Mouse (Mus musculus): ENCODE results near the gene L2hgdh. TPM values are rescaled to one million over a fixed set of nuclear protein-coding genes. Genes with fewer than 3 reads are reported as not detected.
A peak's percentile ranks its signal among the peaks of the same experiment; 100 is the strongest.

L2hgdh gene
- total and polyA plus RNA-seq, 2 experiments from 2014 or later = 10.2 to 12.2 TPM

DNA sequence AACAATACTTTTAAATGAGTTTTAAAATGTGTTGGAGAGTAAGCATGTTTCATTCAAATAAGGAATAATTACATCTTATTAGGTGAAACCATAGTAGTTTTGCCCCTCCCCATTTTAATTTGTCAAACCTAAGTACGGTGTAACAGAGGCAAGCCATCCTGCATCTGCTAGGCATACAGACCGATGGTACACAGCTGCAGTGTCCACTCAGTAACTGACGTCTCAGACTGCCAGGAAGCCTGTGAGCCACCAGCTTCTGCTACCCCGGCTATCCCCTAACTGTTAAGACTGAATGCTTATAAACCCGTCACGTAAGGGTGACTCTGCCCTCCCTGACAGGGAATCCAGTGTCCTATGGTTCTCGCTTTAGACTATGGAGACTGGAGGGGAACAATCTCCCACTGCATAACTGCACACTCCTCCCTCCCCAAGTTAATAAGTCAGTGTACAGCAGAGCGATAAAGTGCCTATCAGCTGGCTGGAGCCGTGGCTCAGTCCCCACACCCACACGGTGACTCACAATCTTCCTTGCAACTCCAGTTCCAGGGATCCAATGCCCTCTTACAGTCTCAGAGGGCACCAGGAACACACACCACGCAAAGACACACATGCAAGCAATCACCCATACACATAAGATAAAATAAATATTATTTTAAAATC lies 19.7 kb downstream of the L2hgdh start:
- Histone ChIP-seq H3K27ac (no peak overlapping the region), H3K4me1 (ENCODE audit: insufficient read depth, low read length) (no peaks in the 10 kb centered on the region), H3K9ac (replicated peaks; ENCODE audit: low read length) (no peak overlapping the region), H3K9me3 (ENCODE audit: low read length) (no peaks in the 10 kb centered on the region), H3K36me3 (ENCODE audit: insufficient read depth, low read length) (no peaks in the 10 kb centered on the region; the same call in 1 of the 2 replicates), H3K27me3 (ENCODE audit: insufficient read depth, low read length) (no peaks in the 10 kb centered on the region), H3K4me3 (ENCODE audit: low read length) (no peak overlapping the region), H3K4me2 (ENCODE audit: low read depth, low read length) (no peak overlapping the region)
- no peak for TF ChIP-seq CTCF (IDR thresholded peaks at IDR 0.05; ENCODE audit: low read depth)
- ATAC-seq (no peak), DNase-seq (ENCODE audit: low spot score) (no peak)
- 89% methylated on average over 11 of the region's 11 CpGs for WGBS

DNA sequence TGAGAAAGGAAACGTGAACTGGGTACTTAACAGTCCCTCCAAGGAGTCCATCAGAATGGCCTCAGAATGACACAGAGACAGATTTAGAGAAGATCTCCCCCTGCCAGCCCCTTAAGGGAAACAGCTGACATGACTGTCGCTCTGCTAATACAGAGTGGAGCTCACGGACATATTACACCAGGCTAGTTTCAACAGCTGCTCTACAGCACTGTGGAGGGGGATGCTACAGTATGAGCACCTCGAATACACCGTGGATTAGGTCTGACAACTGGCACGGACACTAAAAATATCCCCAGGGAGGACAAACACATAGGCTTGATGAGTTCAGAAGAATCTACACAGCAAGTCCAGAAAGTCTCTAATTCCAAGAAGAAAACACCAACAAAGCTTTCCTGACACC lies 26.3 kb downstream of the L2hgdh start:
- no peak overlapping the region for H3K9ac ChIP-seq (replicated peaks; ENCODE audit: low read length)
- H3K9me3 ChIP-seq (ENCODE audit: low read length) = no peaks in the 10 kb centered on the region
- no peaks in the 10 kb centered on the region for H3K4me1 ChIP-seq (ENCODE audit: insufficient read depth, low read length)
- no peak overlapping the region for H3K4me3 ChIP-seq (ENCODE audit: low read length)
- WGBS = 86% methylated on average over 6 of the region's 6 CpGs
- H3K27ac ChIP-seq = no peak overlapping the region
- H3K4me2 ChIP-seq (ENCODE audit: low read depth, low read length) = no peak overlapping the region
- TF ChIP-seq CTCF (IDR thresholded peaks at IDR 0.05; ENCODE audit: low read depth) = no peak
- no peaks in the 10 kb centered on the region for H3K27me3 ChIP-seq (ENCODE audit: insufficient read depth, low read length)
- ATAC-seq (no peak), DNase-seq (ENCODE audit: low spot score) (no peak)
- H3K36me3 ChIP-seq (ENCODE audit: insufficient read depth, low read length) = no peaks in the 10 kb centered on the region

DNA sequence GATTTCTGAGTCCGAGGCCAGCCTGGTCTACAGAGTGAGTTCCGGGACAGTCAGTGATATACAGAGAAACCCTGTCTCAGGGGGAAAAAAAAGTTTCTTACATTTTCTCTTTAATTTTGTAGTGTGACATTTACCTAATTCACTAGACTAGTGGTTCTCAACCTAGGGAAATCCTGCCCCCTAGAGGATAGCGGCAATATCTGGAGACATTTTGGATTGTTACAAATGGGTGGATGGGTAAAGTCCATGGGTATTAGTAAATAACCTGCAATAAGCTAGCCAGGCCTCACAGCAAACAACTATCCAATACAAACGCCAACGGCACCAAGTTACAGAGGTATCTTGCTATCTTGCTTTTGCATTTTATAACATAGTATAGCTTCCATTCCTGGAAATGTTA lies 27.9 kb downstream of the L2hgdh start:
- no peak overlapping the region for H3K27ac ChIP-seq
- H3K4me2 ChIP-seq (ENCODE audit: low read depth, low read length) = no peak overlapping the region
- ATAC-seq (no peak), DNase-seq (ENCODE audit: low spot score) (peak; percentile 73)
- H3K4me1 ChIP-seq (ENCODE audit: insufficient read depth, low read length) = no peaks in the 10 kb centered on the region
- H3K27me3 ChIP-seq (ENCODE audit: insufficient read depth, low read length) = no peaks in the 10 kb centered on the region
- no peaks in the 10 kb centered on the region for H3K9me3 ChIP-seq (ENCODE audit: low read length)
- 78% methylated on average over 5 of the region's 5 CpGs for WGBS
- H3K4me3 ChIP-seq (ENCODE audit: low read length) = no peak overlapping the region
- no peaks in the 10 kb centered on the region for H3K36me3 ChIP-seq (ENCODE audit: insufficient read depth, low read length)
- no peak overlapping the region for H3K9ac ChIP-seq (replicated peaks; ENCODE audit: low read length)
- peak; percentile 62 for TF ChIP-seq CTCF (IDR thresholded peaks at IDR 0.05; ENCODE audit: low read depth)

GRCm38 (mm10) chr12:69693471-69693870 lies 31.2 kb downstream of the L2hgdh start:
- Histone ChIP-seq H3K4me1 (ENCODE audit: insufficient read depth, low read length) (no peaks in the 10 kb centered on the region), H3K4me3 (ENCODE audit: low read length) (no peak overlapping the region)
- 84% methylated on average over 17 of the region's 17 CpGs for WGBS

GRCm38 (mm10) chr12:69690714-69691113 lies 34.0 kb downstream of the L2hgdh start:
- WGBS = 96% methylated on average over 4 of the region's 4 CpGs
- Histone ChIP-seq H3K36me3 (ENCODE audit: insufficient read depth, low read length) (no peaks in the 10 kb centered on the region), H3K9me3 (ENCODE audit: low read length) (no peaks in the 10 kb centered on the region), H3K4me3 (ENCODE audit: low read length) (no peak overlapping the region), H3K9ac (replicated peaks; ENCODE audit: low read length) (no peak overlapping the region), H3K4me1 (ENCODE audit: insufficient read depth, low read length) (no peaks in the 10 kb centered on the region), H3K27ac (no peak overlapping the region), H3K27me3 (ENCODE audit: insufficient read depth, low read length) (no peaks in the 10 kb centered on the region), H3K4me2 (ENCODE audit: low read depth, low read length) (no peak overlapping the region)
- no peak for TF ChIP-seq CTCF (IDR thresholded peaks at IDR 0.05; ENCODE audit: low read depth)
- DNase-seq (ENCODE audit: low spot score) (no peak), ATAC-seq (no peak)

More at GRCm38 (mm10) chr12:69693471-69693870, 31.2 kb downstream of the L2hgdh start:
- no peaks in the 10 kb centered on the region for H3K27me3 ChIP-seq (ENCODE audit: insufficient read depth, low read length)
- no peaks in the 10 kb centered on the region for H3K9me3 ChIP-seq (ENCODE audit: low read length)
- DNase-seq (ENCODE audit: low spot score) (no peak), ATAC-seq (no peak)
- H3K36me3 ChIP-seq (ENCODE audit: insufficient read depth, low read length) = no peaks in the 10 kb centered on the region
- H3K27ac ChIP-seq = no peak overlapping the region
- no peak overlapping the region for H3K9ac ChIP-seq (replicated peaks; ENCODE audit: low read length)
- H3K4me2 ChIP-seq (ENCODE audit: low read depth, low read length) = no peak overlapping the region
- no peak for TF ChIP-seq CTCF (IDR thresholded peaks at IDR 0.05; ENCODE audit: low read depth)

GRCm38 (mm10) chr12:69689094-69689493 lies 35.6 kb downstream of the L2hgdh start:
- Histone ChIP-seq H3K4me1 (ENCODE audit: insufficient read depth, low read length) (no peaks in the 10 kb centered on the region), H3K36me3 (ENCODE audit: insufficient read depth, low read length) (no peaks in the 10 kb centered on the region), H3K4me3 (ENCODE audit: low read length) (no peak overlapping the region), H3K9ac (replicated peaks; ENCODE audit: low read length) (no peak overlapping the region), H3K9me3 (ENCODE audit: low read length) (no peaks in the 10 kb centered on the region), H3K27ac (no peak overlapping the region), H3K27me3 (ENCODE audit: insufficient read depth, low read length) (no peaks in the 10 kb centered on the region), H3K4me2 (ENCODE audit: low read depth, low read length) (no peak overlapping the region)
- no peak for ATAC-seq
- no peak for DNase-seq (ENCODE audit: low spot score)
- TF ChIP-seq CTCF (IDR thresholded peaks at IDR 0.05; ENCODE audit: low read depth) = no peak

DNA sequence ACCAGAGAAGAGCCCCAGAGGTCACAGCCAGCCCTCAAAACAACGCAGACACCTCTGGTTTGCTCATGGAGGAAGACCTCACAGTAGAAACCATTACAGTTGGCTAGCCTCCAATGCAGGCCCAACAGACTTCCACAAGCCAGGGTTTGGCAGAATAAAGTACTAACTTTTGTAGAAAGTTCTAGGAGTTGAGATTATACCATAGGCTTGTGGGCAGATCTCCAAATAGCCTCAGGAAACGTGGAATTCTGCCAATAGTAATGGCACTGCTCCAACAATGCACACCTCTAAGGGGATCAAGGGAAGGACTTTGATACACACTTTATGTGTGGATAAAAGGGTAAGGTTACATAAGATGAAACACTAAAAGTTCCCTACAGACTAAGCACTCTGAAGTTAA lies 36.3 kb downstream of the L2hgdh start:
- Histone ChIP-seq H3K27me3 (ENCODE audit: insufficient read depth, low read length) (no peaks in the 10 kb centered on the region), H3K4me1 (ENCODE audit: insufficient read depth, low read length) (no peaks in the 10 kb centered on the region), H3K4me2 (ENCODE audit: low read depth, low read length) (no peak overlapping the region), H3K36me3 (ENCODE audit: insufficient read depth, low read length) (no peaks in the 10 kb centered on the region), H3K9ac (replicated peaks; ENCODE audit: low read length) (no peak overlapping the region), H3K9me3 (ENCODE audit: low read length) (no peaks in the 10 kb centered on the region), H3K4me3 (ENCODE audit: low read length) (no peak overlapping the region), H3K27ac (no peak overlapping the region)
- peak; percentile 30 for DNase-seq (ENCODE audit: low spot score)
- WGBS = 46% methylated on average over 2 of the region's 2 CpGs
- no peak for ATAC-seq
- no peak for TF ChIP-seq CTCF (IDR thresholded peaks at IDR 0.05; ENCODE audit: low read depth)
